23 mouse cellular contexts compared by ENCODE assay signal in the genomic region with DNA sequence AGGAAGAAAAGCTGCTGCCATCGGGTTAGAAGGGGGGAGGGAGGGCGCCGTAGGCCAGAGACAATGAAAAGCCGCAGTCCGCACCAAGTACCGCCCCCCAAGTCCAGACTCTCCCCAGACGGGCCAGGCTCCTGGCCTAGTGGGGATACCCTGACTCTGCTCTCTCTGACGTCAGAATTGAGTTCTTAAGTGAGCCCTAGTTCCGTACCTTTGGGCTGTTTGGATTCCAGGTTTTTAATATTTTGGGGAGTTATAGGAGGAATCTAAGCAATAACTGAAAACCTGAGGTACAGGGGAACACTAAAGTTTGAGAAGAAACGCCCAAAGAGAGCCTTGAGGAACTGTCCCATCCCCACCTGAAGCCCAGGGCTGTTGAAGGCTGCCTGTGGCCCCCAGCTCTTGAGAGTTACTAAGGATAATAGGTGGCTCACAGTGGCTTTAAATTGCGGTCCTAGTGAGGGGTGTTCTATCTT. TPM values are rescaled to one million over a fixed set of nuclear protein-coding genes. Genes with fewer than 3 reads are reported as not detected.
DNase-seq lines count a peak whose midpoint lies in the region; ATAC-seq and TF ChIP-seq lines count a peak whose summit lies in the region.
"Had no signal": no experiment of that assay in that cellular context is flagged by ENCODE, and none has a peak within 500 bp of the region (broad histone marks: within the 10 kb centered on the region; RNA-seq: fewer than 3 reads in every experiment).

No protein-coding gene starts in this region.

- no peak for DNase-seq in liver, embryonic 11.5 days (ENCODE audit: low spot score)
- no peak for DNase-seq in liver
- peak; percentile 24 for DNase-seq in embryo, embryonic 11 days
- no peak for DNase-seq in right cerebral cortex, postnatal 25 days
- DNase-seq in adrenal gland, adult 2 months = no peak
- DNase-seq: adrenal gland, postnatal 14 days; cerebellum, adult 8-10 months; gastrocnemius, postnatal 10 days; kidney, postnatal 36 days; lung, adult 2 months; lung, postnatal 14 days; midbrain, embryonic 14.5 days; right cerebral cortex, postnatal 14 days; spleen, adult 18-20 months had no signal

- no peak overlapping the region for H3K27ac ChIP-seq in liver, embryonic 11.5 days (ENCODE audit: low read depth, low read length)
- peak overlapping the region; percentile 23 for H3K27ac ChIP-seq in intestine, embryonic 16.5 days (ENCODE audit: low read length)
- H3K27ac ChIP-seq: embryonic facial prominence, embryonic 13.5 days; hindbrain, embryonic 12.5 days had no signal

- no peaks in the 10 kb centered on the region for H3K4me1 ChIP-seq in liver, embryonic 11.5 days (replicated peaks; ENCODE audit: control insufficient read depth, insufficient read depth, low read length)
- peaks cover 49% of the 10 kb centered on the region for H3K4me1 ChIP-seq in E14TG2a.4 (replicated peaks; ENCODE audit: low read depth, low read length)
- peaks cover 22% of the 10 kb centered on the region for H3K4me1 ChIP-seq in intestine, embryonic 16.5 days (ENCODE audit: control insufficient read depth, insufficient read depth, low read length)

- TF ChIP-seq CTCF in E14TG2a.4 (conservative IDR thresholded peaks at IDR 0.05; ENCODE audit: low read length) = no peak

- peak overlapping the region; percentile 13; the same call in 1 of the 2 replicates for H3K4me2 ChIP-seq in liver, embryonic 11.5 days
- peak overlapping the region; percentile 26; the same call in 1 of the 2 replicates for H3K4me2 ChIP-seq in intestine, embryonic 16.5 days (ENCODE audit: low read depth, low read length)
- H3K4me2 ChIP-seq: heart, embryonic 11.5 days; hindbrain, embryonic 12.5 days had no signal

- no peak overlapping the region for H3K4me3 ChIP-seq in liver, embryonic 11.5 days (ENCODE audit: low read depth, low read length)
- 0 out of 2 replicates have a peak overlapping the region, but pooled peaks have one; percentile 23 for H3K4me3 ChIP-seq in E14TG2a.4 (replicated peaks; ENCODE audit: low read length)
- 0 out of 2 replicates have a peak overlapping the region, but pooled peaks have one; percentile 0 for H3K4me3 ChIP-seq in intestine, embryonic 16.5 days (ENCODE audit: low read length)
- H3K4me3 ChIP-seq: embryonic facial prominence, embryonic 13.5 days; hindbrain, embryonic 12.5 days; myocyte had no signal

- no peaks in the 10 kb centered on the region for H3K36me3 ChIP-seq in liver, embryonic 11.5 days (ENCODE audit: control insufficient read depth, insufficient read depth, low read length)
- H3K36me3 ChIP-seq in E14TG2a.4 (ENCODE audit: insufficient read depth, low read length) = no peaks in the 10 kb centered on the region
- H3K36me3 ChIP-seq in intestine, embryonic 16.5 days (ENCODE audit: control insufficient read depth, insufficient read depth, low read length) = no peaks in the 10 kb centered on the region
- H3K36me3 ChIP-seq: embryonic facial prominence, embryonic 13.5 days; hindbrain, embryonic 12.5 days had no signal

- H3K27me3 ChIP-seq in liver, embryonic 11.5 days (replicated peaks; ENCODE audit: control insufficient read depth, insufficient read depth, low read length) = peaks cover 96% of the 10 kb centered on the region
- H3K27me3 ChIP-seq in E14TG2a.4 (ENCODE audit: insufficient read depth, low read length) = peaks cover 100% of the 10 kb centered on the region
- peaks cover 28% of the 10 kb centered on the region for H3K27me3 ChIP-seq in intestine, embryonic 16.5 days (replicated peaks; ENCODE audit: control insufficient read depth, insufficient read depth, low read length)

- WGBS in liver, embryonic 11.5 days = 18% methylated on average over 11 of the region's 11 CpGs
- 11% methylated on average over 11 of the region's 11 CpGs for WGBS in intestine, embryonic 16.5 days

- ATAC-seq in liver, embryonic 11.5 days (replicated peaks; ENCODE audit: low FRiP score) = no peak
- ATAC-seq in intestine, embryonic 16.5 days = 0 out of 2 replicates have a peak, but pooled peaks have one; percentile 26
- ATAC-seq: activated CD4-positive, CD25-positive, alpha-beta regulatory T cell, adult 4 months; forebrain, embryonic 14.5 days; inflammation-experienced regulatory T-cells, adult 6 months had no signal

- no peaks in the 10 kb centered on the region for H3K9me3 ChIP-seq in liver, embryonic 11.5 days (ENCODE audit: control insufficient read depth, low read length)
- peaks cover 5% of the 10 kb centered on the region; the same call in 1 of the 2 replicates for H3K9me3 ChIP-seq in E14TG2a.4 (ENCODE audit: low read length)
- no peaks in the 10 kb centered on the region for H3K9me3 ChIP-seq in intestine, embryonic 16.5 days (ENCODE audit: control insufficient read depth, low read length)
- H3K9me3 ChIP-seq: embryonic facial prominence, embryonic 13.5 days; hindbrain, embryonic 12.5 days had no signal

- no peak overlapping the region; the same call in 1 of the 2 replicates for H3K9ac ChIP-seq in liver, embryonic 11.5 days (ENCODE audit: low read depth, low read length)
- H3K9ac ChIP-seq in intestine, embryonic 16.5 days (ENCODE audit: low read depth, low read length) = peak overlapping the region; percentile 44
- H3K9ac ChIP-seq: embryonic facial prominence, embryonic 13.5 days; hindbrain, embryonic 12.5 days had no signal

RNA-seq across cellular contexts. Expression of a gene that starts 7.1 kb away (rescaled TPM):
- 42.3 and 46.9 TPM in 2 replicates for polyA plus RNA-seq in liver, embryonic 11.5 days (2014; fragmentation: Nextera tagmentation; extraction: Ambion mirVana)
- 30.0 and 33.8 TPM in 2 replicates for polyA plus RNA-seq in intestine, embryonic 16.5 days (2015; fragmentation: Nextera tagmentation; extraction: Ambion mirVana)
- 10 to 100 TPM in 1 of 2 experiments, 1 to 10 TPM in 1; 7.0 to 17.3 TPM for total RNA-seq in adrenal gland, adult 2 months (2021)
- polyA plus RNA-seq in adrenal gland, adult 2 months (2012; rRNA removed) = 28.0 and 37.9 TPM in 2 replicates
- polyA plus RNA-seq: activated CD4-positive, CD25-positive, alpha-beta regulatory T cell, adult 4 months; inflammation-experienced regulatory T-cells, adult 6 months had no signal
